Mouse (Mus musculus) megakaryocyte, embryonic 14.5 days (primary cell): ENCODE measurements around the gene Sall2.
"Not testable (repeated sequence)": the region's sequence is repeated elsewhere in the genome, so short reads cannot be mapped to it uniquely, and the experiment has no call there.

ENCODE experiments used
- FLI1 ChIP-seq: IDR thresholded peaks from 2 replicates; pipeline ENCODE4 v1.6.1; 2012; ENCODE audit warnings: low read length, inconsistent platforms, mixed read lengths
- GATA1 ChIP-seq: IDR thresholded peaks from 3 replicates; pipeline ENCODE4 v1.6.1; 2012; ENCODE audit warnings: mixed read lengths, low read length, inconsistent platforms, borderline replicate concordance

DNA sequence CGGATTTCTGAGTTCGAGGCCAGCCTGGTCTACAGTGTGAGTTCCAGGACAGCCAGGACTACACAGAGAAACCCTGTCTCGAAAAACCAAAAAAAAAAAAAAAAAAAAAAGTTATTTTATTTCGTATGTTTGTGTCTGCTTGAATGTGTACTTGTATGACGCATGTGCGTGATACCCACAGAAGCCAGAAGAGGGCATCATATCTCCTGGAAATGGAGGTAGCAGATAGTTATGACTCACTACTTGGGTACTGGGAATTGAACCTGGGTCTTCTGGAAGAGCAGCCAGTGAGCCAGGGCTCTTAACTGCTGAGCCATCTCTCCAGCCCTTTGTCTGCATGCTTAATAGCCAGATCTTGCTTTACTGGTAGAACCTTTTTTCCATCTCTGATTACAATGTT, 18.2 kb downstream of the Sall2 start:
- TF ChIP-seq GATA1, FLI1: not testable (repeated sequence)
